Mouse (Mus musculus): ENCODE results near the gene Ulk4. TPM values are rescaled to one million over a fixed set of nuclear protein-coding genes. Genes with fewer than 3 reads are reported as not detected.

Ulk4 gene
- polyA plus RNA-seq, 1 experiment from 2014 or later, result 213 TPM

GRCm38 (mm10) chr9:121071050-121071449, 205.9 kb downstream of the Ulk4 start:
- no peaks in the 10 kb centered on the region for H3K9me3 ChIP-seq (replicated peaks; ENCODE audit: control insufficient read depth, low read length)
- no peak overlapping the region for H3K27ac ChIP-seq (replicated peaks; ENCODE audit: low read depth, low read length)
- DNase-seq (ENCODE audit: low spot score), result no peak
- 90% methylated on average over 11 of the region's 11 CpGs for WGBS
- H3K9ac ChIP-seq (replicated peaks; ENCODE audit: low read length), result no peak overlapping the region
- no peaks in the 10 kb centered on the region for H3K36me3 ChIP-seq (replicated peaks; ENCODE audit: control insufficient read depth, insufficient read depth, low read depth, low read length)
- no peak for ATAC-seq (replicated peaks; ENCODE audit: insufficient number of reproducible peaks, low FRiP score, low TSS enrichment, low read depth)
- no peak overlapping the region for H3K4me3 ChIP-seq (ENCODE audit: low read depth, low read length)
- H3K4me1 ChIP-seq (ENCODE audit: control insufficient read depth, insufficient read depth, low read length), result no peaks in the 10 kb centered on the region
- H3K4me2 ChIP-seq (ENCODE audit: low read depth, low read length), result no peak overlapping the region
- H3K27me3 ChIP-seq (ENCODE audit: control insufficient read depth, insufficient read depth, low read length), result no peaks in the 10 kb centered on the region

GRCm38 (mm10) chr9:121068115-121068514, 208.9 kb downstream of the Ulk4 start:
- Histone ChIP-seq H3K4me1 (ENCODE audit: control insufficient read depth, insufficient read depth, low read length) (no peaks in the 10 kb centered on the region), H3K36me3 (replicated peaks; ENCODE audit: control insufficient read depth, insufficient read depth, low read depth, low read length) (no peaks in the 10 kb centered on the region), H3K9me3 (replicated peaks; ENCODE audit: control insufficient read depth, low read length) (no peaks in the 10 kb centered on the region), H3K27me3 (ENCODE audit: control insufficient read depth, insufficient read depth, low read length) (no peaks in the 10 kb centered on the region), H3K27ac (replicated peaks; ENCODE audit: low read depth, low read length) (no peak overlapping the region), H3K4me3 (ENCODE audit: low read depth, low read length) (no peak overlapping the region), H3K9ac (replicated peaks; ENCODE audit: low read length) (no peak overlapping the region), H3K4me2 (ENCODE audit: low read depth, low read length) (no peak overlapping the region)
- ATAC-seq (replicated peaks; ENCODE audit: insufficient number of reproducible peaks, low FRiP score, low TSS enrichment, low read depth), result no peak
- DNase-seq (ENCODE audit: low spot score), result no peak
- WGBS, result 80% methylated on average over 5 of the region's 5 CpGs

GRCm38 (mm10) chr9:121067043-121067442, 210.0 kb downstream of the Ulk4 start:
- Histone ChIP-seq H3K27me3 (ENCODE audit: control insufficient read depth, insufficient read depth, low read length) (no peaks in the 10 kb centered on the region), H3K4me2 (ENCODE audit: low read depth, low read length) (no peak overlapping the region), H3K4me3 (ENCODE audit: low read depth, low read length) (no peak overlapping the region), H3K9ac (replicated peaks; ENCODE audit: low read length) (no peak overlapping the region), H3K4me1 (ENCODE audit: control insufficient read depth, insufficient read depth, low read length) (no peaks in the 10 kb centered on the region), H3K9me3 (replicated peaks; ENCODE audit: control insufficient read depth, low read length) (no peaks in the 10 kb centered on the region), H3K36me3 (replicated peaks; ENCODE audit: control insufficient read depth, insufficient read depth, low read depth, low read length) (no peaks in the 10 kb centered on the region), H3K27ac (replicated peaks; ENCODE audit: low read depth, low read length) (no peak overlapping the region)
- 79% methylated on average over 10 of the region's 10 CpGs for WGBS
- no peak for DNase-seq (ENCODE audit: low spot score)
- no peak for ATAC-seq (replicated peaks; ENCODE audit: insufficient number of reproducible peaks, low FRiP score, low TSS enrichment, low read depth)

GRCm38 (mm10) chr9:121065383-121065978, 211.5 kb downstream of the Ulk4 start:
- Histone ChIP-seq H3K27me3 (ENCODE audit: control insufficient read depth, insufficient read depth, low read length) (no peaks in the 10 kb centered on the region), H3K36me3 (replicated peaks; ENCODE audit: control insufficient read depth, insufficient read depth, low read depth, low read length) (no peaks in the 10 kb centered on the region), H3K4me1 (ENCODE audit: control insufficient read depth, insufficient read depth, low read length) (no peaks in the 10 kb centered on the region), H3K4me2 (ENCODE audit: low read depth, low read length) (no peak overlapping the region), H3K4me3 (ENCODE audit: low read depth, low read length) (no peak overlapping the region), H3K9ac (replicated peaks; ENCODE audit: low read length) (no peak overlapping the region), H3K27ac (replicated peaks; ENCODE audit: low read depth, low read length) (no peak overlapping the region), H3K9me3 (replicated peaks; ENCODE audit: control insufficient read depth, low read length) (no peaks in the 10 kb centered on the region)
- DNase-seq (ENCODE audit: low spot score), result peak; percentile 43
- 67% methylated on average over 10 of the region's 10 CpGs for WGBS
- ATAC-seq (replicated peaks; ENCODE audit: insufficient number of reproducible peaks, low FRiP score, low TSS enrichment, low read depth), result no peak

- Histone ChIP-seq H3K36me3 (replicated peaks; ENCODE audit: control insufficient read depth, insufficient read depth, low read depth, low read length) (no peaks in the 10 kb centered on the region), H3K9ac (replicated peaks; ENCODE audit: low read length) (no peak overlapping the region), H3K4me1 (ENCODE audit: control insufficient read depth, insufficient read depth, low read length) (no peaks in the 10 kb centered on the region), H3K9me3 (replicated peaks; ENCODE audit: control insufficient read depth, low read length) (no peaks in the 10 kb centered on the region), H3K4me2 (ENCODE audit: low read depth, low read length) (no peak overlapping the region), H3K27me3 (ENCODE audit: control insufficient read depth, insufficient read depth, low read length) (no peaks in the 10 kb centered on the region), H3K4me3 (ENCODE audit: low read depth, low read length) (no peak overlapping the region), H3K27ac (replicated peaks; ENCODE audit: low read depth, low read length) (no peak overlapping the region)
- WGBS, result 82% methylated on average over 14 of the region's 14 CpGs
- no peak for DNase-seq (ENCODE audit: low spot score)
- no peak for ATAC-seq (replicated peaks; ENCODE audit: insufficient number of reproducible peaks, low FRiP score, low TSS enrichment, low read depth)
Measured at GRCm38 (mm10) chr9:121064606-121065355, 212.2 kb downstream of the Ulk4 start.

GRCm38 (mm10) chr9:121062671-121063070, 214.3 kb downstream of the Ulk4 start:
- H3K9ac ChIP-seq (replicated peaks; ENCODE audit: low read length), result no peak overlapping the region
- H3K9me3 ChIP-seq (replicated peaks; ENCODE audit: control insufficient read depth, low read length), result no peaks in the 10 kb centered on the region
- 29% methylated on average over 3 of the region's 3 CpGs for WGBS
- H3K27ac ChIP-seq (replicated peaks; ENCODE audit: low read depth, low read length), result no peak overlapping the region
- no peaks in the 10 kb centered on the region for H3K27me3 ChIP-seq (ENCODE audit: control insufficient read depth, insufficient read depth, low read length)
- ATAC-seq (replicated peaks; ENCODE audit: insufficient number of reproducible peaks, low FRiP score, low TSS enrichment, low read depth) (no peak), DNase-seq (ENCODE audit: low spot score) (no peak)
- H3K4me2 ChIP-seq (ENCODE audit: low read depth, low read length), result no peak overlapping the region
- no peaks in the 10 kb centered on the region for H3K36me3 ChIP-seq (replicated peaks; ENCODE audit: control insufficient read depth, insufficient read depth, low read depth, low read length)
- H3K4me3 ChIP-seq (ENCODE audit: low read depth, low read length), result no peak overlapping the region
- no peaks in the 10 kb centered on the region for H3K4me1 ChIP-seq (ENCODE audit: control insufficient read depth, insufficient read depth, low read length)

- Histone ChIP-seq H3K27ac (replicated peaks; ENCODE audit: low read depth, low read length) (no peak overlapping the region), H3K4me2 (ENCODE audit: low read depth, low read length) (no peak overlapping the region), H3K27me3 (ENCODE audit: control insufficient read depth, insufficient read depth, low read length) (no peaks in the 10 kb centered on the region), H3K4me1 (ENCODE audit: control insufficient read depth, insufficient read depth, low read length) (no peaks in the 10 kb centered on the region), H3K9me3 (replicated peaks; ENCODE audit: control insufficient read depth, low read length) (no peaks in the 10 kb centered on the region), H3K4me3 (ENCODE audit: low read depth, low read length) (no peak overlapping the region), H3K36me3 (replicated peaks; ENCODE audit: control insufficient read depth, insufficient read depth, low read depth, low read length) (no peaks in the 10 kb centered on the region), H3K9ac (replicated peaks; ENCODE audit: low read length) (no peak overlapping the region)
- WGBS, result 36% methylated on average over 12 of the region's 12 CpGs
- DNase-seq (ENCODE audit: low spot score) (peak; percentile 10), ATAC-seq (replicated peaks; ENCODE audit: insufficient number of reproducible peaks, low FRiP score, low TSS enrichment, low read depth) (no peak)
Measured at GRCm38 (mm10) chr9:121061820-121062623, 215.0 kb downstream of the Ulk4 start.

- Histone ChIP-seq H3K9ac (replicated peaks; ENCODE audit: low read length) (no peak overlapping the region), H3K4me1 (ENCODE audit: control insufficient read depth, insufficient read depth, low read length) (no peaks in the 10 kb centered on the region), H3K27ac (replicated peaks; ENCODE audit: low read depth, low read length) (no peak overlapping the region), H3K4me3 (ENCODE audit: low read depth, low read length) (no peak overlapping the region), H3K9me3 (replicated peaks; ENCODE audit: control insufficient read depth, low read length) (no peaks in the 10 kb centered on the region), H3K27me3 (ENCODE audit: control insufficient read depth, insufficient read depth, low read length) (no peaks in the 10 kb centered on the region), H3K4me2 (ENCODE audit: low read depth, low read length) (no peak overlapping the region), H3K36me3 (replicated peaks; ENCODE audit: control insufficient read depth, insufficient read depth, low read depth, low read length) (no peaks in the 10 kb centered on the region)
- 80% methylated on average over 8 of the region's 8 CpGs for WGBS
- DNase-seq (ENCODE audit: low spot score), result no peak
- no peak for ATAC-seq (replicated peaks; ENCODE audit: insufficient number of reproducible peaks, low FRiP score, low TSS enrichment, low read depth)
Measured at GRCm38 (mm10) chr9:121060331-121060730, 216.7 kb downstream of the Ulk4 start.
